Mouse (Mus musculus) embryo, embryonic 11 days (tissue): Measurements from ENCODE around the gene Prune1.

Experiments used
- DNase-seq: peaks from one replicate; pipeline ENCODE4 v3.0.0-alpha.2; 2015

Gene Prune1

GRCm38 (mm10) chr3:95210585-95210984 is 71.3 kb downstream of the Prune1 start:
- no peak for DNase-seq

- DNase-seq = no peak
Measured at GRCm38 (mm10) chr3:95208286-95208685, 73.6 kb downstream of the Prune1 start.

- no peak for DNase-seq
Measured at GRCm38 (mm10) chr3:95203880-95204279, 78.0 kb downstream of the Prune1 start.
